Mouse (Mus musculus) forebrain, embryonic 16.5 days (tissue): ENCODE data around the gene Uggt1. TPM values are rescaled to one million over a fixed set of nuclear protein-coding genes. Genes with fewer than 3 reads are reported as not detected.

Source experiments
- ATAC-seq: fragments of 200-750 bp; cut with Nextera tagmentation; 2 replicates; pipeline ENCODE4 v1.8.0; 2017; ENCODE audit warnings: mild to moderate bottlenecking, moderate library complexity
- H3K27ac ChIP-seq: fragments of 300-500 bp; sonication (generic); 2 replicates; pipeline ENCODE4 v1.5.1; 2014; ENCODE audit warnings: low read length, control low read depth
- H3K27me3 ChIP-seq: fragments of 300-500 bp; sonication (generic); replicated peaks from 2 replicates; pipeline ENCODE4 v1.6.1; 2014; ENCODE audit warnings: low read length; ENCODE audit not compliant: control insufficient read depth, insufficient read depth
- H3K36me3 ChIP-seq: fragments of 300-500 bp; sonication (generic); 2 replicates; pipeline ENCODE4 v1.6.1; 2014; ENCODE audit not compliant: control insufficient read depth, insufficient read depth
- H3K4me1 ChIP-seq: fragments of 300-500 bp; sonication (generic); replicated peaks from 2 replicates; pipeline ENCODE4 v1.6.1; 2014; ENCODE audit warnings: low read length; ENCODE audit not compliant: control insufficient read depth, insufficient read depth
- H3K4me2 ChIP-seq: fragments of 300-500 bp; sonication (generic); 2 replicates; pipeline ENCODE4 v1.6.1; 2014; ENCODE audit warnings: mild to moderate bottlenecking, low read length, control low read depth
- H3K4me3 ChIP-seq: fragments of 300-500 bp; sonication (generic); replicated peaks from 2 replicates; pipeline ENCODE4 v1.5.1; 2014; ENCODE audit warnings: mild to moderate bottlenecking, low read length, control low read depth
- H3K9ac ChIP-seq: fragments of 300-500 bp; sonication (generic); replicated peaks from 2 replicates; pipeline ENCODE4 v1.6.1; 2014; ENCODE audit warnings: low read depth, low read length, control low read depth
- H3K9me3 ChIP-seq: fragments of 300-500 bp; sonication (generic); 2 replicates; pipeline ENCODE4 v1.6.1; 2016; ENCODE audit warnings: low read length; ENCODE audit not compliant: control insufficient read depth
- WGBS: fragments of 180-500 bp; shearing (Covaris S2); extraction: QIAGEN DNeasy Blood & Tissue Kit; methylation state at CpG from one replicate; pipeline ENCODE4 v1.1.7; 2014; 5-methylcytosine and 5-hydroxymethylcytosine counted together
- polyA plus RNA-seq: library from polyadenylated mRNA; unstranded; fragments of >200 nt; fragmentation: Nextera tagmentation; extraction: Ambion mirVana; gene quantifications from 2 replicates; pipeline ENCODE4 v1.2.1, GENCODE M21; 2015

The Uggt1 gene
- polyA plus RNA-seq, 1 experiment from 2014 or later = 50.8 TPM

- ATAC-seq = no peak
- WGBS = 76% methylated on average over 8 of the region's 8 CpGs
- Histone ChIP-seq H3K27me3 (no peaks in the 10 kb centered on the region), H3K4me3 (no peak overlapping the region), H3K4me2 (no peak overlapping the region), H3K4me1 (no peaks in the 10 kb centered on the region), H3K27ac (no peak overlapping the region), H3K9ac (no peak overlapping the region), H3K36me3 (no peaks in the 10 kb centered on the region), H3K9me3 (no peaks in the 10 kb centered on the region)
Observed at GRCm38 (mm10) chr1:36131766-36132165, 112.8 kb downstream of the Uggt1 start.

- H3K4me1 ChIP-seq = no peaks in the 10 kb centered on the region
- H3K9me3 ChIP-seq = no peaks in the 10 kb centered on the region
- H3K9ac ChIP-seq = no peak overlapping the region
- no peak overlapping the region for H3K4me3 ChIP-seq
- 42% methylated on average over 4 of the region's 4 CpGs for WGBS
- ATAC-seq = no peak
- no peak overlapping the region for H3K27ac ChIP-seq
- no peaks in the 10 kb centered on the region for H3K36me3 ChIP-seq
- H3K4me2 ChIP-seq = no peak overlapping the region
- no peaks in the 10 kb centered on the region for H3K27me3 ChIP-seq
Observed at GRCm38 (mm10) chr1:36131154-36131553, 113.4 kb downstream of the Uggt1 start.

GRCm38 (mm10) chr1:36130307-36131035 is 114.0 kb downstream of the Uggt1 start:
- 92% methylated on average over 4 of the region's 4 CpGs for WGBS
- no peaks in the 10 kb centered on the region for H3K9me3 ChIP-seq
- no peak overlapping the region for H3K4me3 ChIP-seq
- no peak overlapping the region for H3K4me2 ChIP-seq
- H3K27me3 ChIP-seq = no peaks in the 10 kb centered on the region
- no peak overlapping the region for H3K27ac ChIP-seq
- H3K9ac ChIP-seq = no peak overlapping the region
- no peak for ATAC-seq
- H3K36me3 ChIP-seq = no peaks in the 10 kb centered on the region
- no peaks in the 10 kb centered on the region for H3K4me1 ChIP-seq

GRCm38 (mm10) chr1:36129881-36130280 is 114.6 kb downstream of the Uggt1 start:
- Histone ChIP-seq H3K9ac (no peak overlapping the region), H3K36me3 (no peaks in the 10 kb centered on the region), H3K4me1 (no peaks in the 10 kb centered on the region), H3K27ac (no peak overlapping the region), H3K4me2 (no peak overlapping the region), H3K4me3 (no peak overlapping the region), H3K9me3 (no peaks in the 10 kb centered on the region), H3K27me3 (no peaks in the 10 kb centered on the region)
- 91% methylated on average over 8 of the region's 8 CpGs for WGBS
- no peak for ATAC-seq

- Histone ChIP-seq H3K4me3 (no peak overlapping the region), H3K27ac (no peak overlapping the region), H3K4me1 (no peaks in the 10 kb centered on the region), H3K4me2 (no peak overlapping the region), H3K36me3 (no peaks in the 10 kb centered on the region), H3K27me3 (no peaks in the 10 kb centered on the region), H3K9me3 (0 out of 2 replicates have a peak, but pooled peaks cover 3% of the 10 kb centered on the region), H3K9ac (no peak overlapping the region)
- no peak for ATAC-seq
- 72% methylated on average over 4 of the region's 4 CpGs for WGBS
Observed at GRCm38 (mm10) chr1:36129126-36129525, 115.4 kb downstream of the Uggt1 start.

DNA sequence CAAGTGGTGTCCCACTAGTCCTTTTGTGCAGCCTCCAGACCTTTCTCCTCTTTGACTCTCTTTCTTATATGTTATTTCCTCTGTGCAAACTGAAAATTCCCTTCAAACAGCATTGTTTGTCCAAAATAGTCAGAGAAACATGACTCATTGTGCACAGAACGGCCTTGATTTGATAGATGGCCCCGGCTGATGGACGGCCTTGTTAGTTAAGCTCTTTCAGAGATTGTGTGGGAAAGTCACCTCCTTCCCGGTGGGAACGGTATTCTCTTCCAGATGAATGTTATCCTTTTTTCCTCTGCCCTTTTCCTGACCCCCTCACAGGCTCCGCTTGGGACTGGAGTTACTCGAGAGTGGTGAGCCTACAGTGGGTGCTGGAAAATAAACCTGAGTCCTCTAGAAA is 119.4 kb downstream of the Uggt1 start:
- no peak for ATAC-seq
- H3K9ac ChIP-seq = no peak overlapping the region

DNA sequence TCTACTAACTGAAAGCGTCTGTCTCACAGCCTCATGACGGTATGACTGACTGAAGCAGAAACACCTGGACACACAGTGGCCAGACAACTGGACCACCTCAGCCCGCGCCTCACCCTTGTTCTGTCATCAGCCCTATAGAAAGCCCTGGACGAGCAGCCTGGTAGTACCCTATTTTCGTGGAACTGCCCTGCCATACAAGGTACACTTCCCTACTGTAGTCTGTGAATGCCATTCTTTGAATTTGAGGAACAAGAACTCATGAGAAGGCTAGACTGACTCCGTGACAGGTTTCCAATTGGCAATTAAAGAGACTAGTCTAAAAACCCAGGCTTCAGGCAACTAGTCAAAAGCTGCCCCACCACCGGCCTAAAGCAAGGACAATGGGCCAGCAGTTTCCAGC is 123.3 kb downstream of the Uggt1 start:
- Histone ChIP-seq H3K4me1 (no peaks in the 10 kb centered on the region), H3K36me3 (no peaks in the 10 kb centered on the region), H3K4me3 (no peak overlapping the region), H3K4me2 (no peak overlapping the region), H3K27ac (no peak overlapping the region), H3K9ac (no peak overlapping the region), H3K9me3 (0 out of 2 replicates have a peak, but pooled peaks cover 3% of the 10 kb centered on the region), H3K27me3 (no peaks in the 10 kb centered on the region)
- 79% methylated on average over 8 of the region's 8 CpGs for WGBS
- no peak for ATAC-seq

More for the DNA sequence above, 119.4 kb downstream of the Uggt1 start:
- Histone ChIP-seq H3K27me3 (no peaks in the 10 kb centered on the region), H3K27ac (no peak overlapping the region), H3K4me1 (no peaks in the 10 kb centered on the region), H3K36me3 (no peaks in the 10 kb centered on the region), H3K9me3 (0 out of 2 replicates have a peak, but pooled peaks cover 3% of the 10 kb centered on the region), H3K4me3 (no peak overlapping the region), H3K4me2 (no peak overlapping the region)
- WGBS = 75% methylated on average over 7 of the region's 7 CpGs

GRCm38 (mm10) chr1:36119426-36119825 is 125.1 kb downstream of the Uggt1 start:
- ATAC-seq = no peak
- no peak overlapping the region for H3K27ac ChIP-seq
- no peak overlapping the region for H3K4me2 ChIP-seq
- no peaks in the 10 kb centered on the region for H3K27me3 ChIP-seq
- 88% methylated on average over 4 of the region's 4 CpGs for WGBS
- H3K4me1 ChIP-seq = no peaks in the 10 kb centered on the region
- 0 out of 2 replicates have a peak, but pooled peaks cover under 1% of the 10 kb centered on the region for H3K9me3 ChIP-seq
- H3K4me3 ChIP-seq = no peak overlapping the region
- H3K36me3 ChIP-seq = no peaks in the 10 kb centered on the region
- H3K9ac ChIP-seq = no peak overlapping the region

GRCm38 (mm10) chr1:36118958-36119357 is 125.6 kb downstream of the Uggt1 start:
- WGBS = 88% methylated on average over 3 of the region's 3 CpGs

More at GRCm38 (mm10) chr1:36118958-36119357, 125.6 kb downstream of the Uggt1 start:
- H3K4me3 ChIP-seq = no peak overlapping the region
- H3K4me1 ChIP-seq = no peaks in the 10 kb centered on the region
- no peaks in the 10 kb centered on the region for H3K36me3 ChIP-seq
- no peak for ATAC-seq
- H3K9ac ChIP-seq = no peak overlapping the region
- H3K9me3 ChIP-seq = no peaks in the 10 kb centered on the region
- H3K27ac ChIP-seq = no peak overlapping the region
- no peaks in the 10 kb centered on the region for H3K27me3 ChIP-seq
- H3K4me2 ChIP-seq = no peak overlapping the region
